Comparison of ENCODE assay signal across 8 mouse cellular contexts in the genomic region with DNA sequence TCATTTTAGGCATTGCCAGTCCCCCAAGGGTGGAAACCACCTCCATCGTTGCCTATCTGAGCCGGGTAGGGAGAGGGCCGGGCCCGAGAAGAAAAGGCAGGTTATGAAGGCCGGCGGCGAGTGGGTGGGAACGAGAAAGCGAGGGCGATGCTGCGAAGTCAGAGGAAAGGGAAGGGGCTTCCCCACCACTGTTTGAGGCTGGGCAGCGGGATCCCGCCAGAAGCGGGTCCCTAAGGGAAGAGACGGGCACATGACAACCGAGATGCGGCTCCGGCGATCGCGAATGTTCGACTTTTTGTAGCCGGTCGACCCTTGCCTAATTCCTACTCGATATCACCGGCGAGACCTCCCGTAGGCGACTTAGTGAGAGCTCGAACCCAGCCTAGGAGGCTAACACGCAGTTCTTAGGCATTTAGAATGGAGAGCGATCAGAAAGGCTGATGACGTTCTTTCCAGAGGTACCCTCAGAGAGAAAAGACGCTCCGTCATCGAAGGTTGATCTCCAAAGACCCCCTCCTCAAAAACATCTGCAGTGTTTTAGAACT. TPM values are rescaled to one million over a fixed set of nuclear protein-coding genes. Genes with fewer than 3 reads are reported as not detected.
A peak's percentile ranks its signal among the peaks of the same experiment; 100 is the strongest.
DNase-seq lines count a peak whose midpoint lies in the region; ATAC-seq lines count a peak whose summit lies in the region.

No protein-coding gene starts in this region.

- peaks cover 15% of the 10 kb centered on the region for H3K4me1 ChIP-seq in hindbrain, embryonic 14.5 days (replicated peaks; ENCODE audit: control insufficient read depth, insufficient read depth, low read length)

- no peaks in the 10 kb centered on the region for H3K27me3 ChIP-seq in hindbrain, embryonic 14.5 days (ENCODE audit: control insufficient read depth, insufficient read depth, low read length)

- H3K9ac ChIP-seq in hindbrain, embryonic 14.5 days, result peak overlapping the region; percentile 74

- H3K27ac ChIP-seq in hindbrain, embryonic 14.5 days, result peak overlapping the region; percentile 100

- H3K4me3 ChIP-seq in hindbrain, embryonic 14.5 days (replicated peaks; ENCODE audit: low read length), result peak overlapping the region; percentile 90

- peak; percentile 31 for ATAC-seq in hindbrain, embryonic 14.5 days (ENCODE audit: low FRiP score)
- 0 out of 2 replicates have a peak, but pooled peaks have one; percentile 1 for ATAC-seq in megakaryocyte progenitor cell, adult 5-6 weeks (replicated peaks; ENCODE audit: poor library complexity)

- 0 out of 2 replicates have a peak, but pooled peaks cover 6% of the 10 kb centered on the region for H3K36me3 ChIP-seq in hindbrain, embryonic 14.5 days (replicated peaks; ENCODE audit: control insufficient read depth, insufficient read depth)

- H3K9me3 ChIP-seq in hindbrain, embryonic 14.5 days (ENCODE audit: control insufficient read depth, low read length), result no peaks in the 10 kb centered on the region

- peak overlapping the region; percentile 99 for H3K4me2 ChIP-seq in hindbrain, embryonic 14.5 days (replicated peaks)

- DNase-seq in left cerebral cortex, postnatal 10 days (ENCODE audit: extremely low spot score in 1 of 2, low spot score in 2 of 2), result peak; percentile 42 to 68
- DNase-seq in left cerebral cortex, postnatal 25 days (ENCODE audit: low spot score in 2 of 2), result no peak
- peak; percentile 43 for DNase-seq in MEL-GATA-1-ER (ENCODE audit: extremely low read depth, low read depth)
- peak; percentile 62 for DNase-seq in embryo, embryonic 11 days
- DNase-seq in hindbrain, embryonic 14.5 days (ENCODE audit: low spot score), result peak; percentile 53
- peak; percentile 66 for DNase-seq in testis, postnatal 10 days (ENCODE audit: low spot score)
- no peak for DNase-seq in right cerebral cortex, postnatal 36 days (ENCODE audit: low spot score in 2 of 2)

- WGBS in hindbrain, embryonic 14.5 days, result under 1% methylated on average over 36 of the region's 36 CpGs

- intact Hi-C loops in left cerebral cortex, postnatal 10 days (cut with DNase I), result loop anchor here (5.0 kb wide), 1 partner anchor 189 kb away; no protein-coding TSS in a partner anchor
- intact Hi-C loops in left cerebral cortex, postnatal 25 days (cut with DNase I), result loop anchor here (1.0 to 5.0 kb wide), 7 partner anchors 53 to 379 kb away; a partner anchor contains a TSS

RNA-seq across cellular contexts. Expression of a gene that starts 1.2 kb away (rescaled TPM):
- 10 to 100 TPM; 77.0 to 81.3 TPM for total RNA-seq in left cerebral cortex, postnatal 10 days (2021)
- 10 to 100 TPM; 91.8 to 94.1 TPM for total RNA-seq in left cerebral cortex, postnatal 25 days (2021)
- polyA plus RNA-seq in hindbrain, embryonic 14.5 days (2014; fragmentation: Nextera tagmentation; extraction: Ambion mirVana), result 39.1 and 43.8 TPM in 2 replicates
- total RNA-seq in megakaryocyte progenitor cell, adult 5-6 weeks (2015), result 93.7 and 94.2 TPM in 2 replicates
- total RNA-seq in megakaryocyte progenitor cell, adult 5-6 weeks (2017), result 21.4 and 21.8 TPM in 2 replicates

RNA-seq across cellular contexts. Expression of a gene that starts 51.1 kb away (rescaled TPM):
- 100 to 1,000 TPM; 136 to 140 TPM for total RNA-seq in left cerebral cortex, postnatal 10 days (2021)
- total RNA-seq in left cerebral cortex, postnatal 25 days (2021), result 100 to 1,000 TPM; 153 to 155 TPM
- polyA plus RNA-seq in hindbrain, embryonic 14.5 days (2014; fragmentation: Nextera tagmentation; extraction: Ambion mirVana), result 81.6 and 84.7 TPM in 2 replicates
- 0.20 TPM in 1 of 2 replicates, not detected in the other for total RNA-seq in megakaryocyte progenitor cell, adult 5-6 weeks (2015)
- 0.21 TPM in 1 of 2 replicates, not detected in the other for total RNA-seq in megakaryocyte progenitor cell, adult 5-6 weeks (2017)

Comparison
In these comparisons a context has a peak if more than half of its experiments do, and no peak if none do; other contexts are left out.
1. DNase-seq: peak in left cerebral cortex, postnatal 10 days (2 of 2), MEL-GATA-1-ER (single experiment), embryo, embryonic 11 days (single experiment), hindbrain, embryonic 14.5 days (single experiment) and testis, postnatal 10 days (single experiment); none in left cerebral cortex, postnatal 25 days (0 of 2) and right cerebral cortex, postnatal 36 days (0 of 2).
2. RNA of a gene that starts 51.1 kb away (total RNA-seq): 153 to 155 TPM in left cerebral cortex, postnatal 25 days and 136 to 140 TPM in left cerebral cortex, postnatal 10 days; 0.20 to 0.21 TPM in megakaryocyte progenitor cell, adult 5-6 weeks; every median in the first group is over 100 times any median in the second.